Mouse (Mus musculus) adipocyte (in vitro differentiated cells): ENCODE results near the gene Lrch1.
A peak's percentile ranks its signal among the peaks of the same experiment; 100 is the strongest.

Experiments used
- DNase-seq: peaks from one replicate; pipeline ENCODE4 v3.0.0-alpha.2; 2016; ENCODE audit warnings: low spot score

Gene Lrch1

DNA sequence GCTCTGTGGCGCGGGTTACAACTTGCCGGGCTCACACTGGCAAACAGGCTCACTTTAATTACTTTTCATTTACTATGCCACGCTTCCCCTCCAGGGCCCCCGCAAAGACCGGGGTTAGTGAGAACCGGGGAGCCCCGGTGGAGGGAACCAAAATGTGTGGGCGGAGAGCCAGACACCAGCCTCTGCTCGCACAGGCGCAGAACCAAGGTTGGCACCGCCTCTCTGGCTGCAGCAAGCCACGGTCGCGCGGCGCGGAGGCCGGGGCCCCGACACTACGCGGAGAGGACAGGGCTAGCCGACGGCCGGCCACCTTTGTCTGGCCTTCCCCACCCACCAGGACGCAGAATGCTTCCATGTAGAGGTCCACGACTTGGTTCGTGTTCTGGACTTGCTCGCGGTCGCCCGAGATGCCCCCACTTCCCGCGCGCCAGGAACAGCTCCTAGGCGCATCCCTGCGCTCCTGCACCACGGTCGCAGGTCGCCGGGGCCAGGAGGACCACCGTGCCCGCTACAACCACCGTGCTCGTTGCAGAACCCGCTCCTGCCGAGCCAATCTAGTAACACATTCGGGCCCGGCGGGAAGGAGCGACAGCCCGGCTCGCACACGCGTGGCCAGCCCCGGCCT, 813 bp downstream of the Lrch1 start:
- peak; percentile 77 for DNase-seq

GRCm38 (mm10) chr14:74946321-74946750, 1.3 kb downstream of the Lrch1 start:
- DNase-seq = no peak

DNA sequence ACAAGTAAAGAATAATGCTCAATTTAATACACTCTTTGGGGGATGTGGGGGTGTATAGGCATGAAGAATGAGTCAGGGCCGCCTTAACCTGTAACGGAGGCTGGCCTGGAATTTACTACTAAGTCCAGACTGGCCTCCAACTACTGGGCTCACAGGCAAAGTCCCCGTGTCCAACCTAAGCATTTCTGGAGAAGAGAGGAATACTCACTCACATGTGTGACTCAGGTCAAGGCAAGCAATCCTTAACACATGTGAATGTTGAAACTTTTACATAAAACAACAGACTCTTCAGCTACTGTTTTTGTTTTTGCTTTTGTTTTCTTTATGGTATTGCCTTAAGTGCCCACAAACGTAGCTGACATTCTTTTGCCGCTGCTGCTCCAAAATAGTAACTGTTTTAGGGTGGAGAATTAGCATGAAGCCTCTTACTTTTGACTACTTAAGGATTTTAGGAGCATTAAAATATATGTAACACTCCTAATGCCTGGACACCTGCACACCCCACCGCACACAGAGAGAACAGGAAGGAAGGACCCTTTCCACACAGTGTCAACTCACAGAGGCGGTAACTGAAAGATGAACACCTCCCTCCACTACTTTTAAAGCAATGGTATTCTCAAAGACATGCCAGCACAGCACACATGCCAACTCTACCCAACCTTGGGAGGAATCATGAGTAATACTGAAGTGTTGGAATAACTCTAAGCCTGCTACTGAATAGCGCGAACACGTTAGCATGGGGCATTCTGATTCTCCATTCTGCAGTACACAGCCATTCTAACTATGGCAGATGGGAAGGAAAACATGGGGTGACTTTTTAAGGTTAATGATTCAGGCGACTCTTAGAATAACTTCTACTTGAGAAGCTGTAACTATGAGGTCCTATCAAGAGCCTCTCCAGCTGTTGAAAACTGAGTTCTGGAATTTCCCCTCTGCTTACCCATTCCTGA, 2.1 kb downstream of the Lrch1 start:
- DNase-seq = no peak

DNA sequence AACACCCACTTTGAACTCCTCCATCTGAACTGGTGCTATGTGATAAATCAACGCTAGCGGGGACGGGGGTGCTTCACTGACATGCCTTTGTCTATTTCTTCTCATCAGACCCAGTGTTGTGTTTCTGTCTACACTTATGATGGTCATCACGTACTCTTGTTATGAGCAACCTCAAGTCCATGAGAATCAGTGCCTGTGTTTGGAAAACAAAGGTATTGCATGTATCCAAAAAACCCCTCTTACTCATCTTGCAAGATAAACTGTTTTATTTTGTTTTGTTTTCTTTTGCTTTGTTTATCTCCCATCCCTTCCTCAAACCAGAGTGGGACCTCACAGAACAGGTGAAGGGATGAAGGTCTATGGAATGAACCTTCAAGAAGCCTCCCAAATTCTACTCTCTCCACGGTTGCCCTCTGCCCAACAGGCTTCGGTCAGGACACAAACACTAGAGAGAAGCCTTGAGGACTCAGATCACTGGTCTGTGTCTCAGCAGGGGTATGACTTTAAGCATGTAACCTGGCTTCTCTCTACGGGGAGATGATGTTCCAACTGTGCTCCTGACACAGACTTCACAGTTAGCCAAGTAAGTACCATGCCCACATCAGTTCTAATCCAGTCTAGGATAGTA, 3.4 kb downstream of the Lrch1 start:
- DNase-seq = no peak

DNA sequence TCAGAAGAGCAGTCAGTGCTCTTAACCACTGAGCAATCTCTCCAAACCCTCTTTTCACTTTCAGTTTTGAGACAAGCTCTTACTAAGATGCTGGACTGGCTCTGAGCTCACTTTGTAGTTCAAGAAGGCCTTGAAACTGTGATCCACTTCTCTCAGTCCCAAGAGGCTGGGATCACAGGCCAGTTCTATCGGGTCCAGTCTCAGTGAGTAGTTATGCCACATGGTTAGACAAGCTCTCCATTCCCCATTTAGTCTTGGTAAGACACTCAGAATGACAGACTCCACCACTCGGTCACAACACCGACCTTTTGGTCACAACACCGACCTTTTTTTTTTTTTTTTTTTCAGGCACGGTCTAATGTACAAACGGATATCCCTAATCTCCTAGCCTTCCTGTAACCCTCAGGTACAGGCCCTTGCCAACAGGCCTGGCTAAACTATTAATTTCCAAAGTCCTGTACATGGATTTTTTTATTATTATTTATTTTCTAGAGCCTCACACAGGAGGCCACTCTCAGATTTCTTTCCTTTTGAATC, 4.0 kb downstream of the Lrch1 start:
- DNase-seq = no peak

- no peak for DNase-seq
Measured at GRCm38 (mm10) chr14:74943024-74943423, 4.7 kb downstream of the Lrch1 start.

DNA sequence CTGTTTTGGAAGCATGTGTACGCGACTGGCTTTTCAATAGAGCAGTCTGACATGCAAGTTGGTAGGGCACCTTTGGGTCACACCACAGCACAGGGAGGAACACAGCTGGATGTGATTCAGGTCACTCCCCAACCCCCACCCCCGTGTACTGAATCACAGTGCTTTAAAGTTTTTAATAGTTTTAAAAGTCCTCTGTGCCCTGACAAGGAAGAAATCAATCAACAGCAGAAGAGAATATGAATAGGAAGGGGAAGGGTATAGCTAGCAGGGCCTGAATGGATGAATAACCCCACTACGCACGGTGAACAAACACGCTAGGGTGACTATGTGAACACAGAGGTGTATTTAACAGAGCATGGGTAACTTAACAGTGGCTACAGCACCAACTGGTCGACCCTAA, 6.1 kb downstream of the Lrch1 start:
- no peak for DNase-seq

- DNase-seq = no peak
Measured at GRCm38 (mm10) chr14:74940741-74941140, 6.9 kb downstream of the Lrch1 start.

GRCm38 (mm10) chr14:74939355-74939754, 8.3 kb downstream of the Lrch1 start:
- no peak for DNase-seq

GRCm38 (mm10) chr14:74938896-74939295, 8.8 kb downstream of the Lrch1 start:
- DNase-seq = no peak

DNA sequence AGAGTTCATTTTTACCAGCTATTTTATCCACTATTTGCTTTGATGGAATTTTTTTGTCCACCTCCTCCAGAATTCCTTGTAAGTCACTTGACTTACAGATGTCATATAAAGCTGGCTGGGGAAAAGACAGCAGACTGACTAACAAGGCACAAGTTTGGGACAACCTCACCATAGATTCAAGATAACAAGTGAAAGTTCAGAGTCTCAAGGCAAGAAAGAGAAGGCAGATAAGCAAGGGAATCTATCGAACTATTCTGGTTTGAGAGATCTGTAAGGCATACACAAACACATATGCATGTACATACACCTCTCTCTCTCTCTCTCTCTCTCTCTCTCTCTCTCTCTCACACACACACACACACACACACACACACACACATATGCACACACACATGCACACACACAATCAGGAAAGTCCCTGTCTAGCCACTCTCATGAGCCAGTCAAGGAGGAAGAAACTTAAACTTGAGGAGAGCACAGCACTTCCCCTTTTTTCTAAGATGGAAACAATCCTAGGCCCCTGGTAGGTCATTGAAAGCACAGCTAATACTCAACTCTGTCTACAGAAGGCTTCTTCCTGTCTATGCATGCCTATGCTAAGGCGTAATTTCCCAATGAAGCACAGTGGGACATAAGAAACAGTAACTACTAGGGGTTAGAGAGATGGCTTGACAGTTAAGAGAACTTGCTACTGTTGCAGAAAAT, 11.0 kb downstream of the Lrch1 start:
- no peak for DNase-seq

GRCm38 (mm10) chr14:74935111-74935510, 12.6 kb downstream of the Lrch1 start:
- DNase-seq = no peak

DNA sequence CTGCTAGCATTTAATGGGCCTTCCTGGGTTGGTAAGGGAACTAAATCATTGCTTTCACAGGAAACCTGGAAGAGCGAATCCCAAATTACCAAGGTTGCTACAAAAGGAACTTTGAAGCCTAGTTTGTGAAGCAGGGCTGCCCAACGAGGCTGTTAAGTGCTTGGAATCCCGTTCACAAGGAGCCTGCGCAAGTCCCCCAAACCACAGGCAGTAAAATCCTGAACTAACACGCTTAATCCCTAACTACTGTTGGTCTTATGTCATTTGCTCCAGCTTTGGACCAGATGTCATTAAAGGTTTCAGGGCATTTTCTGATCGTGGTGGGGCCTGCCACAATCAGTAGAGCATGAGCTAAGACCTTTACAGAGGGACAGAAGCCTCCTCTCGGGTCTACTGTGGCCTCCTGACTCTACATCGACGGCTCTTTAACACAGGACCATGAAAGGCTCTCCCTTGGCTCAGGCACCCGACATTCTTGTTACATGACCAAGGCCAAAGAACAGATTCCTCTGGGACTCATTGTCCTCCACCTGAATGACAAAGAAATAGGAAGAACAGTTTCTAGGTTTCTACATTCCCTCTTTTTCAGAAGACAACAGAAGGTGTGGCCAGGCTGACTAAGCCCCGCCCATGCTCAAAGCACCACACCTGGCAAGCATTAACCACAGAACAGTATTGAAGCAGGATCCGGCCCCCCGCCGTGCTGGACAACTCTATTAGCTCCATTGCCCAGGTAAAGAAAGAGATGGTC, 13.5 kb downstream of the Lrch1 start:
- DNase-seq = no peak

- DNase-seq = no peak
Measured at GRCm38 (mm10) chr14:74929739-74930138, 17.9 kb downstream of the Lrch1 start.

DNA sequence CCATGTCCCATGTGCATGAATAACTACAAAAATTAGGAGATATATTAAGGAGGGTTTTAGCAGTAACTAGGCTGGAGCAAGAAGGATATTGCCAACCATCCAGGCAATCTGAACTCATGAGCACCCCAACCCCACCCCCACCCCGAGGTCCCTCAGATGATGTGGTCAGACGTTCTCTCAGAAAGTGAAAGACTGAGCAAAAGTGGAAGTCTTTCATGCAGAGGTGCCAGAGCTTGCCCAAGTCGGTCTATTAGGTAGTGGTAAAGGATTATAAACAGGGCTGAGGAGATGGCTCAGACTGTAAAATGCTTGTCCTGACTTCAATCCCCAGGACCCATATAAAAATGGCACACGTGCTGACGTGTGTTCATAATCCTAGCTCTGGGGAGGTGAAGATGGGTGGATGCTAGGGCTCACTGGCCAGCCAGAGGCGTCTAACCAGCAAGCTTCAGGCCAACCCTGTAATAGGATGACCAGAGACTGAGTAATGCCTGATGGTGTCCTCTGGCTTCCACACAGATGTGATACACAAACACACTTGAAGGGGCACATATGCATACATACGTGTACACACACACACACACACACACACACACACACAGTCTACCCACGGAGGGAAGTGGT, 18.8 kb downstream of the Lrch1 start:
- no peak for DNase-seq

GRCm38 (mm10) chr14:74926899-74927571, 20.6 kb downstream of the Lrch1 start:
- DNase-seq = no peak

- DNase-seq = peak; percentile 55
Measured at GRCm38 (mm10) chr14:74925951-74926517, 21.6 kb downstream of the Lrch1 start.

DNA sequence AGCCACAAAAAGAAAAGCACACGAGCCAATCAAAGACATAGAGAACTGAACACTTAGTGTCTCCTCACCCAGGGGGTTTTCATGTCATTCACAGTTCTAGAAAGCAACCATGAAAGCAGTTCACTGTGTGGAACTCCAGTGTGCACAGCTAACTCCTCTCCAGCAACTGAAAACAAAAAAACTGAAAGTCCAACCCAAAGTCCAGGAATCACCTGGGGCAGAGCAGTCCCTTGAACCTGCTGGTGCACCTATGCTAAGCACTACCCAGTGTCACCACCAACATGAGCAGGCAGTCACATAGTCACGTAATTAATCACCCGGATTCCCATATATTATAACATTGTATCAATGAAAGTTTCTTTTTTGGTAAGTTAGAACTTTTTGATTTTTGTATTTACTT, 23.2 kb downstream of the Lrch1 start:
- DNase-seq = no peak

- no peak for DNase-seq
Measured at GRCm38 (mm10) chr14:74924031-74924430, 23.6 kb downstream of the Lrch1 start.
